Mouse (Mus musculus) forebrain, embryonic 11.5 days (tissue): ENCODE measurements at regions not wholly inside any gene's neighbourhood (a gene's known extent, or its start where the extent isn't known, plus 50 kb on each side); places are given as distances from the start of the nearest gene placed in this dataset.
"Not testable (repeated sequence)": the region's sequence is repeated elsewhere in the genome, so short reads cannot be mapped to it uniquely, and the experiment has no call there.

Experiments
- ATAC-seq: fragments of 200-750 bp; cut with Nextera tagmentation; replicated peaks from 2 replicates; pipeline ENCODE4 v1.8.0; 2017; ENCODE audit warnings: moderate TSS enrichment; ENCODE audit not compliant: low FRiP score
- DNase-seq: peaks from one replicate; pipeline ENCODE4 v3.0.0-alpha.2; 2017; ENCODE audit warnings: low spot score
- H3K27ac ChIP-seq: fragments of 300-500 bp; sonication (generic); 2 replicates; pipeline ENCODE4 v1.5.1; 2014; ENCODE audit warnings: low read depth, low read length
- H3K27me3 ChIP-seq: fragments of 300-500 bp; sonication (generic); 2 replicates; pipeline ENCODE4 v1.6.1; 2014; ENCODE audit warnings: mild to moderate bottlenecking, low read length, mixed read lengths; ENCODE audit not compliant: control insufficient read depth, insufficient read depth
- H3K36me3 ChIP-seq: fragments of 300-500 bp; sonication (generic); 2 replicates; pipeline ENCODE4 v1.6.1; 2014; ENCODE audit warnings: mild to moderate bottlenecking, low read length, moderate library complexity, mixed read lengths; ENCODE audit not compliant: control insufficient read depth, insufficient read depth
- H3K4me1 ChIP-seq: fragments of 300-500 bp; sonication (generic); replicated peaks from 2 replicates; pipeline ENCODE4 v1.6.1; 2014; ENCODE audit warnings: low read length, mixed read lengths; ENCODE audit not compliant: control insufficient read depth, insufficient read depth
- H3K4me2 ChIP-seq: fragments of 300-500 bp; sonication (generic); 2 replicates; pipeline ENCODE4 v1.6.1; 2014; ENCODE audit warnings: low read depth, mild to moderate bottlenecking, low read length, moderate library complexity, mixed read lengths; ENCODE audit not compliant: severe bottlenecking
- H3K4me3 ChIP-seq: fragments of 300-500 bp; sonication (generic); 2 replicates; pipeline ENCODE4 v1.5.1; 2014; ENCODE audit warnings: low read depth, low read length
- H3K9ac ChIP-seq: fragments of 300-500 bp; sonication (generic); 2 replicates; pipeline ENCODE4 v1.6.1; 2014; ENCODE audit warnings: low read length
- H3K9me3 ChIP-seq: fragments of 300-500 bp; sonication (generic); 2 replicates; pipeline ENCODE4 v1.6.1; 2016; ENCODE audit warnings: low read length, mixed read lengths; ENCODE audit not compliant: control insufficient read depth
- WGBS: fragments of 180-500 bp; shearing (Covaris S2); extraction: QIAGEN DNeasy Blood & Tissue Kit; methylation state at CpG from one replicate; pipeline ENCODE4 v1.1.7; 2014; 5-methylcytosine and 5-hydroxymethylcytosine counted together

DNA sequence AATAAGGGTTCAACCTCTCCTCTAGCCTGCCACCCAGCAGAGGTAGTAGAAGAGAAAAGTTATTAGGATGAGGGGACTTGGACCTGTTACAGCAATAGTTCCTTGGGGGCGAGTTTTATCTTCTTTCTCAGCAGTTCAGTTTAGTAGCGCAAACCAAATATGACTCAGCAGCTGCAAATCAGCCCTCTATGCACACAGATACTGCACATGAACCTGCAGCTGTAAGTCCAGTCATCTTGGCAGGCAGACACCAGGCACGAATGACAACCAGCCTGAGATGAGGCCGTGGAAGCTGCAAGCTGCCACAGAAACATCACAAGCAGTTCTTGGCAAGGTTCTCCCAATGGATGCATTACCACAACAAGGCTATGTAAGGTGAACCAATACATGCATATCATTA is 327.0 kb upstream of the Akr1e1 start:
- no peak overlapping the region for H3K4me3 ChIP-seq
- no peak for ATAC-seq

DNA sequence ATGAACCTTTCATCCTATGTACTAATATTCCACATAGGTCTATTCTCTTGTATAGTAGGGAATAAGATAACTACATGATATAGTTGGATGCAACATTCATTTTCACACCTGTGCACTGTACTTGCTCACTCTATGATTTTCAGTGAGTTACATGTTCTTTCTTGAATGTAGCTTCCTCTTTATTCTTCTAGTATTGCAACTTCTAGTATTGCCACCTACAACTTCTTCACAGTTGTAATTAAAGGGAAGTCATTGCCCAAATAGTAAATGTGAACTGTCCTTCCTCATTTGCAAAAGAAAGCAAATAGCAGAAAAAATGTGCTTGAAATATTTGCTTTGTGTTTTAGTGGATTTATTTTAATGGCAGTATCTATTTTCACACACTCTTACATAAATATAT is 330.9 kb upstream of the Akr1e1 start:
- no peak overlapping the region for H3K27ac ChIP-seq
- no peaks in the 10 kb centered on the region for H3K27me3 ChIP-seq
- H3K4me2 ChIP-seq: no peak overlapping the region
- no peak overlapping the region for H3K9ac ChIP-seq
- ATAC-seq (no peak), DNase-seq (no peak)
- H3K9me3 ChIP-seq: no peaks in the 10 kb centered on the region
- H3K4me3 ChIP-seq: no peak overlapping the region
- no peaks in the 10 kb centered on the region for H3K4me1 ChIP-seq
- H3K36me3 ChIP-seq: no peaks in the 10 kb centered on the region

More for the DNA sequence above, 327.0 kb upstream of the Akr1e1 start:
- Histone ChIP-seq H3K27me3 (no peaks in the 10 kb centered on the region), H3K4me2 (no peak overlapping the region), H3K27ac (no peak overlapping the region), H3K36me3 (no peaks in the 10 kb centered on the region), H3K4me1 (no peaks in the 10 kb centered on the region), H3K9ac (no peak overlapping the region), H3K9me3 (no peaks in the 10 kb centered on the region)
- 80% methylated on average over 4 of the region's 4 CpGs for WGBS
- no peak for DNase-seq

DNA sequence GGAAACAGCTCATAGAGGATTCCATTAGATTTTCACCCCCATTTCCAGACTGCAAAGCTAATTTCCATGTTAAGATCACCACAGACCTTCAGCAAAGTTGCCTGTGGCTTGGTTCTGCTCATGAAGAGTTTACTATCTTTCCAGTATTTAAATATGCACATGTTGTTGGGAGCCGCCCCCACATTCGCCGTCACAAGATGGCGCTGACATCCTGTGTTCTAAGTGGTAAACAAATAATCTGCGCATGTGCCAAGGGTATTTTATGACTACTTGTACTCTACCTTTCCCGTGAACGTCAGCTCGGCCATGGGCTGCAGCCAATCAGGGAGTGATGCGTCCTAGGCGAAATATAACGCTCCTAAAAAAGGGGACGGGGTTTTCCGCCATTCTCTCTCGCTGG is 333.5 kb upstream of the Akr1e1 start:
- not testable (repeated sequence) for H3K4me1 ChIP-seq, H3K4me2 ChIP-seq

DNA sequence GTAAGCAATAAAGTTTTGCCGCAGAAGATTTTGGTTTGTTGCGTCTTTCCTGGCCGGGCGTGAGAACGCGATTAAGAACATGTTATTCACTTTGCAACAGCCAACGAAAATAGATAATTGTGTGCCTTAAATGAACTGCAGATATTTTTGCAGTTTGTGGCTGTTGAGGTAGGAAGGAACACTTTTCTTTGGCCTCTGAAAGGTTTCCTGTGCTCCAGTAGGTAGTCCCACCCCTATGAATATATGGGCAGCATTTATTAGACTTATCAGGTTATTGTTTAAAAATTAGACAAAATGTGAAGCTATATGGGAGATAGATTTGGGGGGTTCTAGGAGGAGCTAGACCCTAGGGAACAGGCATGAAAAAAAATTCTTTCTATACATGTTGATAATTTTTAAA is 334.1 kb upstream of the Akr1e1 start:
- peak overlapping the region; percentile 30 for H3K4me3 ChIP-seq
- no peak overlapping the region for H3K27ac ChIP-seq
- no peak; the same call in 1 of the 2 replicates for ATAC-seq
- H3K27me3 ChIP-seq: no peaks in the 10 kb centered on the region
- no peak overlapping the region; the same call in 1 of the 2 replicates for H3K9ac ChIP-seq
- 33% methylated on average over 7 of the region's 7 CpGs for WGBS
- DNase-seq: no peak
- H3K9me3 ChIP-seq: no peaks in the 10 kb centered on the region
- H3K4me1 ChIP-seq: no peaks in the 10 kb centered on the region
- H3K36me3 ChIP-seq: no peaks in the 10 kb centered on the region
- peak overlapping the region; percentile 41; the same call in 1 of the 2 replicates for H3K4me2 ChIP-seq

More for the DNA sequence above, 333.5 kb upstream of the Akr1e1 start:
- DNase-seq (peak; percentile 50), ATAC-seq (peak; percentile 72)
- not testable (repeated sequence) for H3K9ac ChIP-seq, H3K36me3 ChIP-seq, H3K27ac ChIP-seq, H3K9me3 ChIP-seq, H3K27me3 ChIP-seq, H3K4me3 ChIP-seq
- WGBS: 20% methylated on average over 4 of the region's 14 CpGs

DNA sequence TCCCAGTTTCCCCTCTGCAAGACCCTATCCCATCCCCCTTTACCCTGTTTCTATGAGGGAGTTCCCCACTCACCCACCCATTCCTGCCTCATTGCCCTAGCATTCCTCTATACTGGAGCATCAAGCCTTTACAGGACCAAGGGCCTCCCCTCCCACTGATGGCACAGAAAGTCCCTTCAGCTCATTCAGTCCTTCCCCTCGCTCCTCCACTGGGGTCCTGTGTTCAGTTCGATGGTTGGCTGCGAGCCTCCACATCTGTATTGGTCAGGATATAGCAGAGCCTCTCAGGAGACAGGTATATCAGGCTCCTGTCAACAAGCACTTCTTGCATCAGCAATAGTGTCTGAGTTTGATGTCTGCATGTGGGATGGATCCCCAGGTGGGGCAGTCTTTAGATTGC is 346.4 kb upstream of the Akr1e1 start:
- Histone ChIP-seq H3K36me3 (no peaks in the 10 kb centered on the region), H3K9ac (no peak overlapping the region), H3K27ac (no peak overlapping the region), H3K4me3 (no peak overlapping the region), H3K27me3 (no peaks in the 10 kb centered on the region), H3K9me3 (no peaks in the 10 kb centered on the region), H3K4me2 (no peak overlapping the region), H3K4me1 (no peaks in the 10 kb centered on the region)
- no peak for ATAC-seq
- WGBS: 91% methylated on average over 3 of the region's 3 CpGs
- DNase-seq: no peak

DNA sequence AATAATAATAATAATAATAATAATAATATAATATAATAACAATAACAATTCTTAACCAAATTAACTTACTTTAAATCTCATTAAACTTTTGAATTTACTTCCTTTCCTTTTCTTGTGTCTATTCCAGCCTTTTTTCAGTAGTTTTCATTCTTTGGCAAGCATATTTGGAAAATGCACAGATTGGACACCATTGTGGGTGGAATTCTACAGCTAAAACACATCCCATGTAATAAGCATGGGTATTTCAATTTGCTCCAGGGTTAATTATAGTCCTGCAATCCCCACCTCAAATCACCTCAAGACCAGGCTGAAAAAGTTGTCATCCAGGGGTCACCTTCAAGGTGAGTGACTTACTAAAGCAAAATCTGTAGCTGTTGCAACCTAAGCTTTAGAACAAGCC is 355.9 kb upstream of the Akr1e1 start:
- H3K36me3 ChIP-seq: no peaks in the 10 kb centered on the region
- ATAC-seq: no peak
- H3K9ac ChIP-seq: no peak overlapping the region
- no peaks in the 10 kb centered on the region for H3K4me1 ChIP-seq
- no peak for DNase-seq
- no peaks in the 10 kb centered on the region for H3K9me3 ChIP-seq
- no peak overlapping the region for H3K4me3 ChIP-seq
- H3K27ac ChIP-seq: no peak overlapping the region
- H3K4me2 ChIP-seq: no peak overlapping the region
- H3K27me3 ChIP-seq: no peaks in the 10 kb centered on the region

DNA sequence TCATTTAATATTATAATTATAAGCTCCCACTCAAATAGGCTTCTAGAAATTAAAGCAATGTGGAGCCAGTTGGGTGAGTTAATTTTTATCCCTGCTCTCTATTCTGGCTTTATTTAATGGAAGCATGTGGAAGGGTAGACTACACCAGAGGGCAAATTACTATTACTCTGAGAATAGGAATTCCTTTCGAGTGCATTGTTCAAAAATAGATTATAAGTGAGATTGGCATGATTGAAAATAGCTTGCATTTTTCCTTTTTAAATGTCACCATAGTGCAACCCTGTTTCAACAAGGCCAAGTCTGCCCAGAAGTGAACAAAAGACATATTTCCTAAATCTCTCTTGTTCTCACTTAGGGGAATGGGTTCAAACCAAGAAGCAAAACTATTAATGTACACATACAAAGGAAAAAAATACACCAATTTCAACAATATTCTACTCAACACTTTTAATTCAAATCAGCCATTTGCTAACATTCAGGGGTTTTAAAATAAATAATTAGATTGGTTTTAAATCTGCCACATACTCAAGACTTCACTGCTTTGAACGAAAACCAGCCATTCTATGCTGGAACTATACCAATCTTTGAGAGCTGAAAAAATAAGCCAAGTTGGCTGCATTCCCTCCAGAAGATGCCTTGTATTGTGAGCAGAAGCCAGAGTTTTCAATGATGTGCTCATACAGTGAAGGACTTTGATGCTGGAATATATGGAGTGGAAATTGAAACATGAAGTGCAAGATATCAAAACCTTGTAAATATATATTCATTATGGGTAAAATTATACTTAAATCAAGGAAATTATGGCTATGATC is 361.3 kb upstream of the Akr1e1 start:
- H3K27me3 ChIP-seq: no peaks in the 10 kb centered on the region
- H3K27ac ChIP-seq: no peak overlapping the region
- no peaks in the 10 kb centered on the region for H3K36me3 ChIP-seq
- no peak overlapping the region for H3K9ac ChIP-seq
- H3K4me2 ChIP-seq: no peak overlapping the region
- H3K4me3 ChIP-seq: no peak overlapping the region
- H3K4me1 ChIP-seq: no peaks in the 10 kb centered on the region
- no peaks in the 10 kb centered on the region for H3K9me3 ChIP-seq
- 75% methylated on average over 2 of the region's 2 CpGs for WGBS
- ATAC-seq (no peak), DNase-seq (no peak)

DNA sequence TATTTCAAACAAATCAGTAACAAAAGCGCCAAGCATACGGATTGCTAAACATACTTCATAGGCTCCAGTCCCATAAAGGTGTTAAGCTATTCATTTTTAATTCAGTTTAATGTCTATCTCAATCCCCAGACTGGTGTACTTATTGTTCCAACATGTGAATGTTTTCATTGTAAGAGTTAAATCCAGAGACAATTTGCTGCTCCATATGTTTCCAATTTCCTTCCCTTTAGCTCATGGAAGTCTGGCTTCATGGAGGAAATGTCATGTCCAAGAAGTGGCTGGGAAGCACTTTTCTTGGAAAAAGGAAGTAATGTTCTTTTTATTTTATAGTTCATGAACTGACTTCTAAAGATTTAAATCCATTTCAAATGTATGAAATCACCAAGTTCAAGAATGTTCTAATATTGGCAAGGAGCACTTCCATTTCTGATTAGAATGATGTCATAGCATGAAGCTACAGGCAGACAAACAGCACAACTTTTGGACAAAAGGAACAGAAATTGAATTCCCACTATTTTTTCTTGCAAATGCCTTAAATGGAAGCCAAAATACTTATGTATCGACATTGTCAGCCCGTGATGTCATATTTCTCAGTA is 362.6 kb upstream of the Akr1e1 start:
- Histone ChIP-seq H3K27ac (no peak overlapping the region), H3K4me3 (no peak overlapping the region), H3K4me2 (no peak overlapping the region), H3K9me3 (no peaks in the 10 kb centered on the region), H3K9ac (no peak overlapping the region), H3K27me3 (no peaks in the 10 kb centered on the region), H3K36me3 (no peaks in the 10 kb centered on the region), H3K4me1 (no peaks in the 10 kb centered on the region)
- DNase-seq (no peak), ATAC-seq (no peak)
- WGBS: 78% methylated on average over 4 of the region's 4 CpGs

DNA sequence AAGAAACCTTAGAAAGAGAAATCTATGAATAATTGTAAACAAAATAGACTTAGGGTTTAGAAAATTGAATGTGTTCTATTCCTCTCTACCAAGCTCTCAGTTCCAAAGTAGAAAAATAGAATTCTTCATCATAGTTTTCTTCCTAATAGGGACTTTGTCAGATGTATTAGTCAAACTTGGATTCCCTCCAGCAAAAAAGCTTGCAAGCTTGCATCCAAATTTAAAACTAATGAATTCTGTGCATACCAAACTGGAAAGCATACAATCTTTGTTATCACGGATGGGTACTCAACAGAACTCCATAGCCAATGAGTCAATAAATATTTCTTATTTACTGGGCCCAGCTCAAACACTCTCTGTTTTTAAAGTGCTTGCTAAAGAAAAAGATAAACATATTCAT is 383.9 kb upstream of the Akr1e1 start:
- 90% methylated on average over 1 of the region's 1 CpGs for WGBS
- Histone ChIP-seq H3K27ac (no peak overlapping the region), H3K4me1 (no peaks in the 10 kb centered on the region), H3K36me3 (no peaks in the 10 kb centered on the region), H3K4me3 (no peak overlapping the region), H3K27me3 (no peaks in the 10 kb centered on the region), H3K9ac (no peak overlapping the region), H3K9me3 (no peaks in the 10 kb centered on the region), H3K4me2 (no peak overlapping the region)
- DNase-seq (no peak), ATAC-seq (no peak)
